Mouse (Mus musculus) CH12.LX (cell line): Measurements from ENCODE around the gene Hopx. TPM values are rescaled to one million over a fixed set of nuclear protein-coding genes. Genes with fewer than 3 reads are reported as not detected.

Source experiments
- DNase-seq: peaks from one replicate; pipeline ENCODE4 v3.0.0-alpha.2; 2013; ENCODE audit errors: extremely low read depth
- H3K27ac ChIP-seq: 2 replicates; pipeline ENCODE4 v1.5.1; 2012; ENCODE audit warnings: low read depth, mild to moderate bottlenecking, control low read depth, moderate library complexity; ENCODE audit not compliant: insufficient read depth
- H3K27me3 ChIP-seq: replicated peaks from 2 replicates; pipeline ENCODE3; 2012; ENCODE audit warnings: inconsistent platforms
- H3K36me3 ChIP-seq, 2 experiments: replicated peaks in 1 of 2; 2 replicates each; pipeline versions ENCODE3 to v1.6.1; 2012; ENCODE audit warnings: inconsistent platforms in 1 of 2, low read length in 1 of 2, mild to moderate bottlenecking in 1 of 2, mixed read lengths in 1 of 2, moderate library complexity in 1 of 2; ENCODE audit not compliant: control insufficient read depth in 1 of 2, insufficient read depth in 1 of 2
- H3K4me1 ChIP-seq, 2 experiments: 2 replicates each; pipeline ENCODE4 v1.6.1; 2012; ENCODE audit warnings: inconsistent platforms in 1 of 2, moderate library complexity in 1 of 2; ENCODE audit not compliant: insufficient read depth in 2 of 2, control insufficient read depth in 1 of 2
- H3K4me2 ChIP-seq: 2 replicates; pipeline ENCODE4 v1.6.1; 2012; ENCODE audit warnings: low read depth, mild to moderate bottlenecking, control low read depth; ENCODE audit not compliant: poor library complexity, insufficient read depth, severe bottlenecking
- H3K4me3 ChIP-seq, 3 experiments: fragments of 150-350 bp in 1 of 3; sonication (generic) in 1 of 3; replicated peaks in 1 of 3; 2 replicates each; pipeline versions ENCODE3 to v1.5.1; 2011 to 2012; ENCODE audit warnings: low read depth in 2 of 3, low read length in 2 of 3, mild to moderate bottlenecking in 2 of 3, moderate library complexity in 2 of 3, control low read depth in 1 of 3, improper control_type of control experiment in 1 of 3, inconsistent platforms in 1 of 3, mixed read lengths in 1 of 3; ENCODE audit not compliant: poor library complexity in 1 of 3
- H3K79me2 ChIP-seq: replicated peaks from 2 replicates; pipeline ENCODE4 v1.6.1; 2012; ENCODE audit warnings: mild to moderate bottlenecking, moderate library complexity; ENCODE audit not compliant: control insufficient read depth, poor library complexity, insufficient read depth, severe bottlenecking; ENCODE audit errors: extremely low read depth
- H3K9ac ChIP-seq: 2 replicates; pipeline ENCODE4 v1.6.1; 2012; ENCODE audit warnings: low read depth, mild to moderate bottlenecking, control low read depth, moderate library complexity; ENCODE audit not compliant: insufficient read depth
- H3K9me3 ChIP-seq: replicated peaks from 2 replicates; pipeline ENCODE3; 2012; ENCODE audit warnings: low read length, inconsistent platforms, mixed read lengths
- BHLHE40 ChIP-seq: IDR thresholded peaks from 2 replicates; pipeline ENCODE4 v1.6.1; 2011; ENCODE audit warnings: mild to moderate bottlenecking, low read depth, low read length, improper control_type of control experiment
- CHD1 ChIP-seq: IDR thresholded peaks from 2 replicates; pipeline ENCODE4 v1.6.1; 2012; ENCODE audit warnings: low read depth, low read length, improper control_type of control experiment, inconsistent platforms
- CHD2 ChIP-seq: IDR thresholded peaks from 2 replicates; pipeline ENCODE4 v1.6.1; 2011; ENCODE audit warnings: low read length, improper control_type of control experiment
- CTCF ChIP-seq, 2 experiments: IDR thresholded peaks in 1 of 2; conservative IDR thresholded peaks in 1 of 2; 2 replicates each; pipeline ENCODE4 v1.5.1; 2011 to 2012; ENCODE audit warnings: low read depth in 2 of 2, low read length in 2 of 2, improper control_type of control experiment in 1 of 2, inconsistent platforms in 1 of 2, mild to moderate bottlenecking in 1 of 2, moderate library complexity in 1 of 2
- E2F4 ChIP-seq: IDR thresholded peaks from 2 replicates; pipeline ENCODE4 v1.6.1; 2011; ENCODE audit warnings: low read depth, low read length, improper control_type of control experiment; ENCODE audit not compliant: insufficient replicate concordance
- ELF1 ChIP-seq: IDR thresholded peaks from 2 replicates; pipeline ENCODE4 v1.6.1; 2014; ENCODE audit warnings: low read depth, mild to moderate bottlenecking, inconsistent platforms, low read length, improper control_type of control experiment
- EP300 ChIP-seq: IDR thresholded peaks from 2 replicates; pipeline ENCODE4 v1.6.1; 2011; ENCODE audit warnings: low read length, improper control_type of control experiment
- ETS1 ChIP-seq: conservative IDR thresholded peaks from 2 replicates; pipeline ENCODE4 v1.6.1; 2012; ENCODE audit warnings: low read depth, mild to moderate bottlenecking, inconsistent platforms, low read length, improper control_type of control experiment, moderate library complexity
- GABPA ChIP-seq: IDR thresholded peaks from 2 replicates; pipeline ENCODE4 v1.6.1; 2012; ENCODE audit warnings: low read depth, low read length, improper control_type of control experiment, inconsistent platforms; ENCODE audit not compliant: insufficient replicate concordance
- HCFC1 ChIP-seq: IDR thresholded peaks from 2 replicates; pipeline ENCODE4 v1.6.1; 2012; ENCODE audit warnings: low read depth, mild to moderate bottlenecking, inconsistent platforms, low read length, improper control_type of control experiment
- IRF4 ChIP-seq: IDR thresholded peaks from 2 replicates; pipeline ENCODE4 v1.6.1; 2014; ENCODE audit warnings: low read depth, mild to moderate bottlenecking, inconsistent platforms, low read length, improper control_type of control experiment
- JUN ChIP-seq: IDR thresholded peaks from 2 replicates; pipeline ENCODE4 v1.6.1; 2011; ENCODE audit warnings: low read depth, mild to moderate bottlenecking, low read length, improper control_type of control experiment, moderate library complexity; ENCODE audit not compliant: insufficient read depth
- JUND ChIP-seq: conservative IDR thresholded peaks from 2 replicates; pipeline ENCODE4 v1.6.1; 2011; ENCODE audit warnings: low read depth, low read length, improper control_type of control experiment
- KAT2A ChIP-seq: IDR thresholded peaks from 2 replicates; pipeline ENCODE4 v1.6.1; 2012; ENCODE audit warnings: low read length, improper control_type of control experiment, inconsistent platforms; ENCODE audit not compliant: insufficient replicate concordance
- MAFK ChIP-seq: IDR thresholded peaks from 2 replicates; pipeline ENCODE4 v1.6.1; 2011; ENCODE audit warnings: low read length, improper control_type of control experiment; ENCODE audit not compliant: insufficient replicate concordance
- MAX ChIP-seq: IDR thresholded peaks from 2 replicates; pipeline ENCODE4 v1.6.1; 2011; ENCODE audit warnings: low read length, improper control_type of control experiment
- MAZ ChIP-seq: IDR thresholded peaks from 2 replicates; pipeline ENCODE4 v1.6.1; 2012; ENCODE audit warnings: low read depth, mild to moderate bottlenecking, inconsistent platforms, low read length, improper control_type of control experiment, moderate library complexity
- MEF2A ChIP-seq: IDR thresholded peaks from 2 replicates; pipeline ENCODE4 v1.6.1; 2014; ENCODE audit warnings: low read depth, mild to moderate bottlenecking, inconsistent platforms, low read length, improper control_type of control experiment, borderline replicate concordance
- MXI1 ChIP-seq: IDR thresholded peaks from 2 replicates; pipeline ENCODE4 v1.6.1; 2011; ENCODE audit warnings: mild to moderate bottlenecking, low read depth, low read length, improper control_type of control experiment
- MYC ChIP-seq: IDR thresholded peaks from 2 replicates; pipeline ENCODE4 v1.6.1; 2011; ENCODE audit warnings: low read depth, mild to moderate bottlenecking, improper control_type of control experiment, low read length
- NELFE ChIP-seq: IDR thresholded peaks from 2 replicates; pipeline ENCODE4 v1.6.1; 2011; ENCODE audit warnings: low read depth, low read length, improper control_type of control experiment
- NRF1 ChIP-seq: IDR thresholded peaks from 2 replicates; pipeline ENCODE4 v1.6.1; 2014; ENCODE audit warnings: low read depth, mild to moderate bottlenecking, inconsistent platforms, low read length, improper control_type of control experiment, moderate library complexity
- PAX5 ChIP-seq: IDR thresholded peaks from 2 replicates; pipeline ENCODE4 v1.6.1; 2012; ENCODE audit warnings: low read length, inconsistent platforms, mixed read lengths
- POLR2A ChIP-seq: IDR thresholded peaks from 2 replicates; pipeline ENCODE4 v1.6.1; 2011; ENCODE audit warnings: low read depth, mild to moderate bottlenecking, improper control_type of control experiment, low read length
- POLR2AphosphoS2 ChIP-seq: IDR thresholded peaks from 2 replicates; pipeline ENCODE4 v1.6.1; 2011; ENCODE audit warnings: low read depth, low read length, improper control_type of control experiment
- RAD21 ChIP-seq: IDR thresholded peaks from 2 replicates; pipeline ENCODE4 v1.6.1; 2011; ENCODE audit warnings: low read depth, mild to moderate bottlenecking, low read length, improper control_type of control experiment, moderate library complexity
- RCOR1 ChIP-seq: conservative IDR thresholded peaks from 2 replicates; pipeline ENCODE4 v1.6.1; 2012; ENCODE audit warnings: low read depth, mild to moderate bottlenecking, inconsistent platforms, low read length, improper control_type of control experiment
- SIN3A ChIP-seq: IDR thresholded peaks from 2 replicates; pipeline ENCODE4 v1.6.1; 2012; ENCODE audit warnings: low read length, improper control_type of control experiment, inconsistent platforms
- SMC3 ChIP-seq: IDR thresholded peaks from 2 replicates; pipeline ENCODE4 v1.6.1; 2011; ENCODE audit warnings: low read depth, low read length, improper control_type of control experiment
- TBP ChIP-seq: conservative IDR thresholded peaks from 2 replicates; pipeline ENCODE4 v1.6.1; 2011; ENCODE audit warnings: low read depth, low read length, improper control_type of control experiment
- TCF12 ChIP-seq: IDR thresholded peaks from 2 replicates; pipeline ENCODE4 v1.6.1; 2014; ENCODE audit warnings: low read depth, mild to moderate bottlenecking, inconsistent platforms, low read length, improper control_type of control experiment
- UBTF ChIP-seq: IDR thresholded peaks from 2 replicates; pipeline ENCODE4 v1.6.1; 2012; ENCODE audit warnings: low read depth, mild to moderate bottlenecking, inconsistent platforms, low read length, improper control_type of control experiment, moderate library complexity
- USF1 ChIP-seq: IDR thresholded peaks from 2 replicates; pipeline ENCODE4 v1.6.1; 2014; ENCODE audit warnings: low read depth, mild to moderate bottlenecking, inconsistent platforms, low read length, improper control_type of control experiment
- USF2 ChIP-seq: conservative IDR thresholded peaks from 2 replicates; pipeline ENCODE4 v1.6.1; 2011; ENCODE audit warnings: low read depth, low read length, improper control_type of control experiment
- ZC3H11A ChIP-seq: IDR thresholded peaks from 2 replicates; pipeline ENCODE4 v1.6.1; 2012; ENCODE audit warnings: low read depth, mild to moderate bottlenecking, inconsistent platforms, low read length, improper control_type of control experiment
- ZKSCAN1 ChIP-seq: IDR thresholded peaks from 2 replicates; pipeline ENCODE4 v1.6.1; 2012; ENCODE audit warnings: low read depth, inconsistent platforms, low read length, improper control_type of control experiment, borderline replicate concordance
- ZMIZ1 ChIP-seq: IDR thresholded peaks from 2 replicates; pipeline ENCODE4 v1.6.1; 2012; ENCODE audit warnings: low read depth, mild to moderate bottlenecking, inconsistent platforms, low read length, improper control_type of control experiment
- ZNF384 ChIP-seq: IDR thresholded peaks from 2 replicates; pipeline ENCODE4 v1.6.1; 2012; ENCODE audit warnings: low read depth, low read length, improper control_type of control experiment, inconsistent platforms
- dilution Hi-C: fragments of 300-500 bp; cut with MboI; formaldehyde crosslinking; loops from 2 replicates; pipeline ENCODE4 v1.14.3; 2020; ENCODE audit warnings: low sequenced_read_pairs; ENCODE audit not compliant: extremely low pct_unique_long_range_greater_than_20kb, extremely low pct_ligation_motif_present
- in situ Hi-C: fragments of 300-500 bp; cut with MboI; formaldehyde crosslinking; loops from 3 replicates; pipeline ENCODE4 v1.14.3; 2019; ENCODE audit warnings: low sequenced_read_pairs, low pct_ligation_motif_present, low pct_unique_long_range_greater_than_20kb, mixed read lengths
- polyA plus RNA-seq: library from polyadenylated mRNA; unstranded; fragments of >175 nt; gene quantifications from 2 replicates; pipeline ENCODE4 v1.2.1, GENCODE M21; 2012; ENCODE audit warnings: low read depth; ENCODE audit not compliant: insufficient read length
- total RNA-seq, 2 experiments: library from RNA; depleted of rRNA; stranded (reverse); fragments of 300-350 nt in 1 of 2; fragments of >200 nt in 1 of 2; gene quantifications; 2 replicates each; pipeline ENCODE4 v1.2.3; 2012 to 2014

Gene Hopx
- total and polyA plus RNA-seq, 3 experiments, result 15.1 to 26.4 (median 20.0) TPM

DNA sequence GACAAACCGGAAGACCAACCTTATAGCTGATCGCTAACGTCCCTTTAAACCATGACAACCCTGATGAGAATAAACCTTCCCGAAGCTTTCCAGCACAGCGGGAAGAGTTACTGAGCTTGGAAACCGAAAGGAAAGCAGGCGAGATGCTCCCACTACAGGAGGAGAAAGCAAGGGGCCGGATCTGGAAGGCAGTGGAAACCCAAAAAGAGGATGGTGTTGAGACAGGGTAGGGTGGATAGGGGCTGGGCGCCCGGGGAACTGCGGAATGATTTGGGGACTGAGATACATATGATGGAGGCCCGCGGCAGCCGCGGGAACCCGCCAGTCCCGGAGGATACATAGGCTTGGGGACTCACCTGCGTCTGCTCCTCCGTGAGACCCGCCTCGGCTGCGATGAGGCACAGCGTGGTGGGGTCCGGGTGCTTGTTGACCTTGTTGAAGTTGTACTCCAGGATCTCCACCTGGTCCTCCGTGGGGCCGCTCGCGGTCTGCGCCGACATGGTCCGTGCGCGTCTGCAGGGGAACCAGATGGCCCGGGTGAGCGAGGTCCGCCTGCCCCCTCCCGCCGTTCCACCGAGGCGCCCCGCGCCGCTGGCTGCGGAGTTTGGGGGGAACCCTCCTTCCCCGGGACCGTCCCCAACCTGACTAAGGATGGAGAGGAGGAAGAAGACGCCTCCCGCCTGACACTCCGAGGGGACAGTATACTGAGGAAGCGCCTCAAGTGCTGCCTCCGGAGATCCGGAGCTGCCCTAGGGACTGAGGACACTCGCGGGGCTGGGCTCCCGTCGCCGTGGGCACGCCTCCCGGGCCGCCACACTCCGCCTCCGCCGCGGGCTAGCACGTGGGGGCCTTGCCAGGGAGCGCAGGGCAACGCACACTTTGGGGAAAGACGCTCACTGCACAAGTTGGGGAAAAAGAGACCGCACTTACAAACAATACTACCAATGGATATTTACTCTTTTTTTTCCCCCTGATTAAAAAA, 20.1 kb downstream of the Hopx start:
- Histone ChIP-seq H3K9ac (peak overlapping the region; percentile 51), H3K9me3 (peaks cover 3% of the 10 kb centered on the region), H3K27ac (no peak overlapping the region), H3K27me3 (no peaks in the 10 kb centered on the region), H3K4me1 (peaks cover 5 to 40% of the 10 kb centered on the region in 2 experiments; a peak in 3 of 4 replicates), H3K79me2 (no peaks in the 10 kb centered on the region), H3K36me3 (peaks cover 0 to 6% of the 10 kb centered on the region in 2 experiments), H3K4me3 (peak overlapping the region; percentile 61 to 83 (median 62)), H3K4me2 (peak overlapping the region; percentile 46)
- in situ Hi-C loops, result no loop called here
- DNase-seq, result peak; percentile 33
- TF ChIP-seq HCFC1 (no peak), USF1 (no peak), MXI1 (peak; percentile 86), JUN (no peak), ZNF384 (no peak), MYC (peak; percentile 54; the same call in 1 of the 2 replicates), MAFK (no peak), RAD21 (no peak), MAZ (peak; percentile 47; the same call in 1 of the 2 replicates), TBP (no peak), TCF12 (0 out of 2 replicates have a peak, but pooled peaks have one; percentile 37), CHD1 (no peak), ZC3H11A (no peak), ZKSCAN1 (no peak), MAX (peak; percentile 79), PAX5 (no peak), ZMIZ1 (no peak), GABPA (no peak), IRF4 (0 out of 2 replicates have a peak, but pooled peaks have one; percentile 10), MEF2A (no peak), EP300 (no peak), ELF1 (0 out of 2 replicates have a peak, but pooled peaks have one; percentile 32), KAT2A (no peak), SMC3 (no peak), ETS1 (no peak), USF2 (no peak), SIN3A (peak; percentile 60), NELFE (peak; percentile 68), POLR2AphosphoS2 (no peak), POLR2A (peak; percentile 58), CTCF (conservative IDR thresholded peaks at IDR 0.05 in 1 of 2, IDR thresholded peaks at IDR 0.05 in 1 of 2; ENCODE audit: low read depth in 2 of 2, low read length in 2 of 2) (no peak), CHD2 (no peak), UBTF (peak; percentile 91), BHLHE40 (peak; percentile 85), JUND (no peak), RCOR1 (no peak), E2F4 (no peak), NRF1 (0 out of 2 replicates have a peak, but pooled peaks have one; percentile 27)
- dilution Hi-C loops, result no loop called here
